20 mouse cellular contexts compared by ENCODE assay signal in genomic region chr16:32102295-32102694, GRCm38 (mm10).
"Had no signal": no experiment of that assay in that cellular context is flagged by ENCODE, and none has a peak within 500 bp of the region (broad histone marks: within the 10 kb centered on the region; RNA-seq: fewer than 3 reads in every experiment).

No protein-coding gene starts in this region.

- H3K9me3 ChIP-seq: limb, embryonic 10.5 days had no signal

- H3K9ac ChIP-seq: limb, embryonic 13.5 days; liver, embryonic 14.5 days had no signal

- H3K4me3 ChIP-seq: layer of hippocampus, adult 2 months; left cerebral cortex, adult 2 months; limb, embryonic 10.5 days; limb, embryonic 13.5 days had no signal

- ATAC-seq: intestine, postnatal 0 days had no signal

- H3K4me2 ChIP-seq: limb, embryonic 13.5 days; midbrain, embryonic 11.5 days had no signal

- H3K27me3 ChIP-seq: limb, embryonic 13.5 days had no signal

- DNase-seq: kidney, adult 2 months; kidney, postnatal 25 days; layer of hippocampus, adult 9-11 months; lung, adult 2 months; lung, postnatal 14 days; lung, postnatal 4 days; midbrain, embryonic 14.5 days; right cerebral cortex, adult 18-20 months; right cerebral cortex, postnatal 14 days; right cerebral cortex, postnatal 4 days; thymus, adult 18-20 months; thymus, postnatal 36 days had no signal

- H3K27ac ChIP-seq: kidney, postnatal 0 days; layer of hippocampus, adult 2 months; left cerebral cortex, adult 2 months; limb, embryonic 10.5 days; limb, embryonic 13.5 days; liver, embryonic 14.5 days had no signal
